Mouse (Mus musculus): ENCODE measurements around the gene Psmd11. TPM values are rescaled to one million over a fixed set of nuclear protein-coding genes. Genes with fewer than 3 reads are reported as not detected.

Psmd11 gene
- 41.5 and 44.8 TPM in 2 replicates for polyA plus RNA-seq (2012)

GRCm38 (mm10) chr11:80428381-80429008 lies at the start of gene Psmd11:
TSS of gene Psmd11 (plus strand) at chr11:80428615.

GRCm38 (mm10) chr11:80383019-80383625 lies 45.3 kb upstream of the Psmd11 start, which contains the start of gene Zfp207:
TSS of gene Zfp207 (plus strand) at chr11:80383279.

DNA sequence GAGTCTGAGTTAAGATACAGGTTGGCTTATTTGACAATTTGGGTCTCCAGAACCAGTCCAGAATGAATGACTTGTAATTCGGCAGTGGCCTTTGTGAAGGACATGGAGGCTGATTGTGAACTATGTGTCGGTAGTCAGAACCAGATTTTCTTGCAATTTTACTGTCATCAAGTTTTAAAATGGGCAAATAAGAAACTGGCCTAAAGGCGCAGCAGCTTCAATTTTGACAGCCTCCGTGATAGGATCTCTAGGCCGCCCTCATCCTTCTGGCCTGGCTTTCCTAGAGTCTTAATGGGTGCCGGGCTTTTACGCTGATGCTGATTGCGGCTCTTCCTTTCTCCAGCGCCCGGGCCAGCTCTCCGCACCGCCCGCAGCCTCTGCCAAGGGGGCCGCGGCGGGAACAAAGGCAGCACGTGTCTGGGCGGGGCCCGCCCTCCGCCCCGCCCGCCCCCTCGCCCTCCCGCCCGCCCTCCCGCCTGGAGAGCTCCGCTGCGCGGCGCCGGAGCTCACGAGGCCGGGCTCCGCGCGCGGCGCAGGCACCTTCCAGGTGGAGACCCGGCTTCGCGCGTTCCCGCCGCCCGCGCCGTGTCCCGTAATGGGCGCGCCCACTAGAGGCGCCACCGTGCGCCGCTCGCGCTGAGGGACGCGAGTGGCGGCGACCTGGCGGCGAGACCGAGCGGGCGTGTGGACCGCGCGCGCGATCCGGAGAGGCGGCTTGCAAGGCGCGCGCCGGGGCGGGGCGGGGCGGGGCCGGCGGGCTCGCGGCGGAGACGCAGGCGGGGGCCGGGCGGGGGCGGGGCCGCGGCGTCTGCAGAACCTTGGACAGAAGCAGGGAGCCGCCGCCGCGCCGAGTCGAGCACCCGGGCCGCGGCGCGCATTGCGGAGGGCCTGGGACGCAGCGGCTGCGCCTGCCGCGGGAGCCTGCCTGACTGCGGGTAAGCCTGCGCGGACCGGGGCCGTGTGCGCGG lies 48.1 kb downstream of the Psmd11 start, which contains the start of gene Cdk5r1:
Gene Cdk5r1 (plus strand): TSS at position 802 of the 968 bp plus-strand sequence.

Other genes with a start within 250 kb of the Psmd11 start
- gene Rnf135, start 244.8 kb upstream of the Psmd11 start, polyA plus RNA-seq (2012) = 3.9 and 4.9 TPM in 2 replicates
- gene Rhot1, start 219.6 kb upstream of the Psmd11 start, polyA plus RNA-seq (2012) = 5.0 and 7.3 TPM in 2 replicates
- 0.64 and 0.87 TPM in 2 replicates for gene Rhbdl3, start 127.7 kb upstream of the Psmd11 start, polyA plus RNA-seq (2012)
- gene 5730455P16Rik, start 50.6 kb upstream of the Psmd11 start, polyA plus RNA-seq (2012) = 2.2 and 3.8 TPM in 2 replicates
- 30.3 and 31.4 TPM in 2 replicates for gene Zfp207, start 45.3 kb upstream of the Psmd11 start, polyA plus RNA-seq (2012)
- 16.2 and 25.3 TPM in 2 replicates for gene Cdk5r1, start 48.4 kb downstream of the Psmd11 start, polyA plus RNA-seq (2012)